ENCODE assay signal across 19 mouse cellular contexts in genomic region chr17:47965885-47966505, GRCm38 (mm10). TPM values are rescaled to one million over a fixed set of nuclear protein-coding genes. Genes with fewer than 3 reads are reported as not detected.
A peak's percentile ranks its signal among the peaks of the same experiment; 100 is the strongest.
DNase-seq lines count a peak whose midpoint lies in the region; ATAC-seq lines count a peak whose summit lies in the region.
"Had no signal": no experiment of that assay in that cellular context is flagged by ENCODE, and none has a peak within 500 bp of the region (broad histone marks: within the 10 kb centered on the region; RNA-seq: fewer than 3 reads in every experiment).

No protein-coding gene starts in this region.

- no peak overlapping the region for H3K4me3 ChIP-seq in hindbrain, embryonic 11.5 days (ENCODE audit: low read depth, low read length)
- H3K4me3 ChIP-seq in hindbrain, embryonic 14.5 days (replicated peaks; ENCODE audit: low read length) = no peak overlapping the region
- H3K4me3 ChIP-seq in neural tube, embryonic 13.5 days = no peak overlapping the region
- H3K4me3 ChIP-seq: embryonic facial prominence, embryonic 15.5 days; liver, embryonic 12.5 days had no signal

- H3K9me3 ChIP-seq in hindbrain, embryonic 11.5 days (ENCODE audit: control insufficient read depth, low read length) = no peaks in the 10 kb centered on the region
- H3K9me3 ChIP-seq in hindbrain, embryonic 14.5 days (ENCODE audit: control insufficient read depth, low read length) = no peaks in the 10 kb centered on the region
- H3K9me3 ChIP-seq in neural tube, embryonic 13.5 days = no peaks in the 10 kb centered on the region
- H3K9me3 ChIP-seq: embryonic facial prominence, embryonic 15.5 days; liver, embryonic 12.5 days had no signal

- H3K4me1 ChIP-seq in hindbrain, embryonic 11.5 days (replicated peaks; ENCODE audit: control insufficient read depth, insufficient read depth, low read length) = no peaks in the 10 kb centered on the region
- no peaks in the 10 kb centered on the region for H3K4me1 ChIP-seq in hindbrain, embryonic 14.5 days (replicated peaks; ENCODE audit: control insufficient read depth, insufficient read depth, low read length)
- peaks cover 9% of the 10 kb centered on the region; the same call in 1 of the 2 replicates for H3K4me1 ChIP-seq in neural tube, embryonic 13.5 days (replicated peaks)
- H3K4me1 ChIP-seq: liver, embryonic 12.5 days had no signal

- no peak overlapping the region for H3K27ac ChIP-seq in hindbrain, embryonic 11.5 days (ENCODE audit: low read depth, low read length)
- no peak overlapping the region for H3K27ac ChIP-seq in hindbrain, embryonic 14.5 days
- H3K27ac ChIP-seq in neural tube, embryonic 13.5 days (replicated peaks) = no peak overlapping the region
- H3K27ac ChIP-seq: embryonic facial prominence, embryonic 15.5 days; liver, embryonic 12.5 days; macrophage had no signal

- intact Hi-C loops in left cerebral cortex, postnatal 4 days (cut with DNase I) = no loop called here

- no peak overlapping the region for H3K4me2 ChIP-seq in hindbrain, embryonic 11.5 days (replicated peaks; ENCODE audit: low read depth, low read length)
- H3K4me2 ChIP-seq in hindbrain, embryonic 14.5 days (replicated peaks) = no peak overlapping the region
- no peak overlapping the region for H3K4me2 ChIP-seq in neural tube, embryonic 13.5 days
- H3K4me2 ChIP-seq: embryonic facial prominence, embryonic 15.5 days; liver, embryonic 12.5 days had no signal

- ATAC-seq in hindbrain, embryonic 11.5 days (ENCODE audit: low FRiP score) = 0 out of 2 replicates have a peak, but pooled peaks have one; percentile 43
- ATAC-seq in hindbrain, embryonic 14.5 days (ENCODE audit: low FRiP score) = no peak
- ATAC-seq in neural tube, embryonic 13.5 days (ENCODE audit: low read depth) = peak; percentile 62; the same call in 1 of the 2 replicates
- ATAC-seq: activated CD4-positive, CD25-positive, alpha-beta regulatory T cell, adult 4 months; forebrain, postnatal 0 days; liver, embryonic 12.5 days had no signal

- no peak overlapping the region for H3K9ac ChIP-seq in hindbrain, embryonic 11.5 days (ENCODE audit: low read depth, low read length)
- H3K9ac ChIP-seq in hindbrain, embryonic 14.5 days = no peak overlapping the region
- H3K9ac ChIP-seq in neural tube, embryonic 13.5 days = 0 out of 2 replicates have a peak overlapping the region, but pooled peaks have one; percentile 5
- H3K9ac ChIP-seq: embryonic facial prominence, embryonic 15.5 days; forebrain, postnatal 0 days; liver, embryonic 12.5 days had no signal

- WGBS in hindbrain, embryonic 11.5 days = 31% methylated on average over 6 of the region's 12 CpGs
- 26% methylated on average over 8 of the region's 12 CpGs for WGBS in hindbrain, embryonic 14.5 days
- 7% methylated on average over 6 of the region's 12 CpGs for WGBS in neural tube, embryonic 13.5 days

- DNase-seq in hindbrain, embryonic 11.5 days (ENCODE audit: low spot score) = no peak
- DNase-seq in hindbrain, embryonic 14.5 days (ENCODE audit: low spot score) = no peak
- peak; percentile 57 for DNase-seq in embryo, embryonic 11 days
- DNase-seq in kidney, adult 9 months = peak; percentile 40
- DNase-seq in left cerebral cortex, postnatal 4 days = no peak
- no peak for DNase-seq in thymus, postnatal 0 days (ENCODE audit: low spot score)
- no peak for DNase-seq in lung, adult 18-20 months
- DNase-seq: cerebellum, adult 2 months; forebrain, postnatal 0 days; heart, adult 11 months; heart, postnatal 4 days; layer of hippocampus, postnatal 36 days; spleen, adult 18-20 months; thymus, adult 2 months had no signal

- no peaks in the 10 kb centered on the region for H3K36me3 ChIP-seq in hindbrain, embryonic 11.5 days (ENCODE audit: control insufficient read depth, insufficient read depth, low read length)
- H3K36me3 ChIP-seq in hindbrain, embryonic 14.5 days (replicated peaks; ENCODE audit: control insufficient read depth, insufficient read depth) = no peaks in the 10 kb centered on the region
- H3K36me3 ChIP-seq in neural tube, embryonic 13.5 days = no peaks in the 10 kb centered on the region
- H3K36me3 ChIP-seq: embryonic facial prominence, embryonic 15.5 days; liver, embryonic 12.5 days had no signal

- H3K27me3 ChIP-seq in hindbrain, embryonic 11.5 days (ENCODE audit: control insufficient read depth, insufficient read depth, low read length) = no peaks in the 10 kb centered on the region
- no peaks in the 10 kb centered on the region for H3K27me3 ChIP-seq in hindbrain, embryonic 14.5 days (ENCODE audit: control insufficient read depth, insufficient read depth, low read length)
- H3K27me3 ChIP-seq in neural tube, embryonic 13.5 days = no peaks in the 10 kb centered on the region
- H3K27me3 ChIP-seq: embryonic facial prominence, embryonic 15.5 days; liver, embryonic 12.5 days had no signal

RNA-seq across cellular contexts. Expression of gene Foxp4, which starts 41.5 kb away (rescaled TPM):
- 23.9 and 28.4 TPM in 2 replicates for polyA plus RNA-seq in hindbrain, embryonic 11.5 days (2014; fragmentation: Nextera tagmentation; extraction: Ambion mirVana)
- 34.3 and 35.1 TPM in 2 replicates for polyA plus RNA-seq in hindbrain, embryonic 14.5 days (2014; fragmentation: Nextera tagmentation; extraction: Ambion mirVana)
- 17.2 and 18.5 TPM in 2 replicates for polyA plus RNA-seq in neural tube, embryonic 13.5 days (2015; fragmentation: Nextera tagmentation; extraction: Ambion mirVana)
- 10 to 100 TPM; 78.3 to 89.0 TPM for total RNA-seq in left cerebral cortex, postnatal 4 days (2021)
- polyA plus RNA-seq in thymus, postnatal 0 days (2015; fragmentation: Nextera tagmentation; extraction: Ambion mirVana) = 18.0 TPM in 2 replicates

Comparison
In these comparisons a context has a peak if more than half of its experiments do, and no peak if none do; other contexts are left out.
1. DNase-seq: peak in embryo, embryonic 11 days (single experiment) and kidney, adult 9 months (single experiment); none in hindbrain, embryonic 11.5 days (single experiment), hindbrain, embryonic 14.5 days (single experiment), left cerebral cortex, postnatal 4 days (single experiment), thymus, postnatal 0 days (single experiment) and lung, adult 18-20 months (0 of 2).